Mouse (Mus musculus): Measurements from ENCODE around the gene Cd209c.

- TF ChIP-seq CTCF (IDR thresholded peaks at IDR 0.05; ENCODE audit: control insufficient read depth, insufficient read depth, insufficient read length) (no peak), CEBPB (IDR thresholded peaks at IDR 0.05; ENCODE audit: low read depth) (no peak), USF1 (IDR thresholded peaks at IDR 0.05; ENCODE audit: low read depth) (no peak), FOSL1 (IDR thresholded peaks at IDR 0.05; ENCODE audit: insufficient read depth, low read length, poor library complexity, severe bottlenecking) (no peak), MAX (IDR thresholded peaks at IDR 0.05) (no peak)
These were observed 27.8 kb downstream of the Cd209c start, which contains the start of gene Cd209b for GRCm38 (mm10) chr8:3926744-3927143.

Data from C2C12 (cell line).